ENCODE assay signal across 11 mouse cellular contexts in genomic region chr6:114690661-114691060, GRCm38 (mm10). TPM values are rescaled to one million over a fixed set of nuclear protein-coding genes. Genes with fewer than 3 reads are reported as not detected.
A peak's percentile ranks its signal among the peaks of the same experiment; 100 is the strongest.
DNase-seq lines count a peak whose midpoint lies in the region; ATAC-seq lines count a peak whose summit lies in the region.
"Had no signal": no experiment of that assay in that cellular context is flagged by ENCODE, and none has a peak within 500 bp of the region (broad histone marks: within the 10 kb centered on the region; RNA-seq: fewer than 3 reads in every experiment).

No protein-coding gene starts in this region.

- no peak for DNase-seq in heart, adult 18-20 months
- DNase-seq in heart, postnatal 4 days = peak; percentile 49
- peak; percentile 69 for DNase-seq in lung, postnatal 25 days (ENCODE audit: low spot score)
- no peak for DNase-seq in B cell, adult 2 months
- no peak for DNase-seq in ovary, postnatal 14 days (ENCODE audit: low spot score)

- no peak overlapping the region for H3K9ac ChIP-seq in heart, embryonic 16.5 days (ENCODE audit: low read length)
- H3K9ac ChIP-seq in midbrain, embryonic 15.5 days = no peak overlapping the region
- H3K9ac ChIP-seq in midbrain, embryonic 16.5 days (ENCODE audit: low read depth, low read length) = no peak overlapping the region
- H3K9ac ChIP-seq: liver, embryonic 14.5 days; stomach, embryonic 15.5 days had no signal

- H3K4me3 ChIP-seq in heart, embryonic 16.5 days (ENCODE audit: low read length) = no peak overlapping the region
- no peak overlapping the region for H3K4me3 ChIP-seq in midbrain, embryonic 15.5 days
- H3K4me3 ChIP-seq in midbrain, embryonic 16.5 days (ENCODE audit: low read depth, low read length) = no peak overlapping the region
- H3K4me3 ChIP-seq: forebrain, embryonic 10.5 days; stomach, embryonic 15.5 days had no signal

- ATAC-seq in heart, embryonic 16.5 days (replicated peaks; ENCODE audit: extremely low read depth, insufficient read depth, low FRiP score) = no peak
- no peak for ATAC-seq in midbrain, embryonic 15.5 days (replicated peaks)
- no peak for ATAC-seq in midbrain, embryonic 16.5 days

- no peaks in the 10 kb centered on the region for H3K27me3 ChIP-seq in heart, embryonic 16.5 days (ENCODE audit: control insufficient read depth, insufficient read depth, low read length)
- H3K27me3 ChIP-seq in midbrain, embryonic 15.5 days (replicated peaks) = no peaks in the 10 kb centered on the region
- no peaks in the 10 kb centered on the region for H3K27me3 ChIP-seq in midbrain, embryonic 16.5 days (ENCODE audit: control insufficient read depth, insufficient read depth, low read depth, low read length)
- H3K27me3 ChIP-seq: stomach, embryonic 15.5 days had no signal

- H3K36me3 ChIP-seq in heart, embryonic 16.5 days (ENCODE audit: control insufficient read depth, insufficient read depth) = no peaks in the 10 kb centered on the region
- H3K36me3 ChIP-seq in midbrain, embryonic 15.5 days (replicated peaks) = no peaks in the 10 kb centered on the region
- no peaks in the 10 kb centered on the region for H3K36me3 ChIP-seq in midbrain, embryonic 16.5 days (ENCODE audit: control insufficient read depth, insufficient read depth, low read length)
- H3K36me3 ChIP-seq: forebrain, embryonic 10.5 days had no signal

- no peak overlapping the region for H3K4me2 ChIP-seq in heart, embryonic 16.5 days (ENCODE audit: low read depth, low read length)
- H3K4me2 ChIP-seq in midbrain, embryonic 15.5 days = no peak overlapping the region
- H3K4me2 ChIP-seq in midbrain, embryonic 16.5 days (ENCODE audit: low read length) = no peak overlapping the region
- H3K4me2 ChIP-seq: stomach, embryonic 15.5 days had no signal

- H3K27ac ChIP-seq in heart, embryonic 16.5 days (ENCODE audit: low read length) = peak overlapping the region; percentile 74
- 0 out of 2 replicates have a peak overlapping the region, but pooled peaks have one; percentile 4 for H3K27ac ChIP-seq in midbrain, embryonic 15.5 days
- no peak overlapping the region for H3K27ac ChIP-seq in midbrain, embryonic 16.5 days (ENCODE audit: low read length)
- H3K27ac ChIP-seq: forebrain, embryonic 10.5 days; liver, embryonic 14.5 days; stomach, embryonic 15.5 days had no signal

- WGBS in heart, embryonic 16.5 days = 3% methylated on average over 2 of the region's 2 CpGs
- 26% methylated on average over 2 of the region's 2 CpGs for WGBS in midbrain, embryonic 15.5 days
- WGBS in midbrain, embryonic 16.5 days = 36% methylated on average over 2 of the region's 2 CpGs

- H3K4me1 ChIP-seq in heart, embryonic 16.5 days (ENCODE audit: control insufficient read depth, insufficient read depth, low read length) = peaks cover 32% of the 10 kb centered on the region
- H3K4me1 ChIP-seq in midbrain, embryonic 15.5 days = peaks cover 12% of the 10 kb centered on the region; the same call in 1 of the 2 replicates
- H3K4me1 ChIP-seq in midbrain, embryonic 16.5 days (ENCODE audit: control insufficient read depth, insufficient read depth, low read length) = 0 out of 2 replicates have a peak, but pooled peaks cover 10% of the 10 kb centered on the region
- H3K4me1 ChIP-seq: forebrain, embryonic 10.5 days; stomach, embryonic 15.5 days had no signal

- H3K9me3 ChIP-seq in heart, embryonic 16.5 days (replicated peaks; ENCODE audit: control insufficient read depth, low read length) = no peaks in the 10 kb centered on the region
- no peaks in the 10 kb centered on the region for H3K9me3 ChIP-seq in midbrain, embryonic 15.5 days
- H3K9me3 ChIP-seq in midbrain, embryonic 16.5 days (replicated peaks; ENCODE audit: control insufficient read depth, low read length, poor library complexity, severe bottlenecking) = no peaks in the 10 kb centered on the region
- H3K9me3 ChIP-seq: forebrain, embryonic 10.5 days; stomach, embryonic 15.5 days had no signal

RNA-seq across cellular contexts. Expression of gene Atg7, which starts 47.8 kb away (rescaled TPM):
- polyA plus RNA-seq in heart, embryonic 16.5 days (2015; fragmentation: Nextera tagmentation; extraction: Ambion mirVana) = 16.7 and 17.1 TPM in 2 replicates
- 10 to 100 TPM; 11.0 to 13.2 TPM for total RNA-seq in heart, adult 18-20 months (2021)
- 17.6 and 17.7 TPM in 2 replicates for polyA plus RNA-seq in midbrain, embryonic 15.5 days (2015; fragmentation: Nextera tagmentation; extraction: Ambion mirVana)
- 17.2 and 18.2 TPM in 2 replicates for polyA plus RNA-seq in midbrain, embryonic 16.5 days (2015; fragmentation: Nextera tagmentation; extraction: Ambion mirVana)
- 10 to 100 TPM; 15.9 to 20.0 TPM for total RNA-seq in heart, postnatal 4 days (2021)

Comparison
In these comparisons a context has a peak if more than half of its experiments do, and no peak if none do; other contexts are left out.
1. DNase-seq: peak in heart, postnatal 4 days (single experiment) and lung, postnatal 25 days (single experiment); none in heart, adult 18-20 months (0 of 2), B cell, adult 2 months (0 of 2) and ovary, postnatal 14 days (single experiment).